Mouse (Mus musculus) erythroid progenitor cell, adult 5-6 weeks (primary cell): ENCODE data around the gene Tbc1d10c. TPM values are rescaled to one million over a fixed set of nuclear protein-coding genes. Genes with fewer than 3 reads are reported as not detected.

Source experiments
- ATAC-seq: replicated peaks from 2 replicates; pipeline ENCODE4 v1.8.0; 2016; ENCODE audit warnings: moderate number of reproducible peaks, mild to moderate bottlenecking, moderate TSS enrichment, inconsistent platforms; ENCODE audit not compliant: poor library complexity, low FRiP score, severe bottlenecking
- total RNA-seq, 2 experiments: library from RNA; stranded (forward) in 1 of 2; stranded (reverse) in 1 of 2; fragments of 150-400 nt in 1 of 2; fragments of 186-747, 209-891 nt in 1 of 2; gene quantifications; 2 replicates each; pipeline versions ENCODE4 v1.2.3 to v1.2.4; 2015 to 2017; ENCODE audit warnings: low replicate concordance in 2 of 2

Gene Tbc1d10c
- total RNA-seq (2015; ENCODE audit: low replicate concordance) (8.0 and 31.0 TPM in 2 replicates), total RNA-seq (2017; ENCODE audit: low replicate concordance) (6.2 and 14.2 TPM in 2 replicates)

DNA sequence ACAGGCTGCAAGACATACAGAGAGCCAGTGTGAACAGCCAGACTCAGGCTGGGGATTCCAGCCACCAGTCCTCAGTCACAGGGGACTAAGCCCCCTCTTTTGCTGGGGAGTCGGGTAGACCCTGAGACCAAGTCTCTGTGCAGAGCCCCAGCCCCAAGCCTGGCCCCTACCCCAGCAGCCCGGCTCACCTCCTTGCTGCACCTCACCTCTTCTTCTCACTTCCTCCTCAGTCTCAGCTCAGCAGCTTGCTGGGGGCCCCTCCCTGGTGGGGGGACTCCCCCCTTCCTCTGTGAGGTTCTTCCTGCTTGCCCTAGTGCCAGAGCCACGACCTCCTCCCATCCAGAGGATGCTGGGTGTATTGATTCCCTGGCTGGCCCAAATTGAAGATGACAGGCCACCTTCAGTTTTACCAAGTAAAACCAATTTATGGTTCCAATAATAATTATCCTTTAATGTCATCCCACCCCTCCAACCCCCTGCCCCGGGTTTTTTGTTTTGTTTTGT lies at the start of gene Tbc1d10c:
Tbc1d10c (minus strand) TSS at position 454 of the 504 bp plus-strand sequence.
- ATAC-seq = no peak

DNA sequence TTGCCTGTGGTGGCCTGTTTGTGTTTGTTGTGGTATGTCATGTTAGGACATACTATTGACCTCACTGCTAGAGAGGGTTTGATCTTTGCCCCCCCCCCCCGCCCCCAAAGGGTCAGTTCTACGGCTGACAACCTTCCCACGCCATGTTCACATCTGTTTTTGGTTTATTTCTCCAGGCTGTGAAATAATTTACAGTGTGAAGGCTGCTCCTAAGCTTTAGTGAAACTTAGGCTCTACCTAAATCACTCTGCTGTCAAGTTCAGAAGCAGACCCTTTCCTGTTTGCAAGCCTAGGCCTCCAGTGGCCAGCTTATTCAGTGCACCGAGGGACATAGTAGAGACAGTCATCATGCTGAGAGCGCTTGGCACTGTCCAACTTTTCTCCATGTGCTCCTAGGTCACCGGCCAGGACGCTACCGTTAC lies 49.2 kb upstream of the Tbc1d10c start:
- no peak for ATAC-seq

DNA sequence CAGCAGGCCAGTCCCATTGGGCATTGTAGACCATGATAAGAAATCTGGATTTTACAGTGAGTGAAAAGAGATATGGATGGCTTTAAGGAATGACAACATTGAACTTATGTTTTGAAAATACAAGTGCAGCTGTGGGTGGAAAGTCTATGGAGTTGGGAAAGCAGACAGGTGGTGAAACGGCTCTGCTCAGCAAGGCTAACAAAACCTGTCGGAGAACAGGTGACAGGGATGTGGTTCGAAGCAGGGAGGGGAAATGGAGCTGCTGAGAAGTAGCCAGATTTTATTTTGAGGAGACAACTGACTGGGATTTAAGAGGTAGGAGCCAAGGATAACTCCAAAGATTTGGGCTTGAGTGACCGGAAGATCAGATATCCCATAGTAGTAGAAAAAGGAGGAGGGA lies 43.5 kb upstream of the Tbc1d10c start:
- no peak for ATAC-seq

DNA sequence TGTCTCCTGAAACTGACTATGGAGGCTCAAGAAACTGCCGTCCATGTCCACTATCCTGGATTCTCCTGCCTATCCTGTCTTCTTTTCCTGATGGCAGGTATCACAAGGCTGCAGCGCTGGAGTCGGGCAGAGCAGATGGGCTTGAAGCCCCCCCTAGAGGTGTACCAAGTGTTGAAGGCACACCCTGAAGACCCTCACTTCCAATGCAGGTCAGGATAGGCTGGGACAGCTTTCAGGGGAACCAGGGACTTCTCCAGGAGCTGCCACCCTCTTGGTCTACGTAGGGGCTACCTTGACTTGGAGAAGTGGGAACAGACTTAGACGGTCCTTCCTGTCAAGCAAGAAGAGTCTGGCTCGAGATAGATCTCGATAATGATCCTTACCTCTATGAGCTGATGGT lies 41.6 kb upstream of the Tbc1d10c start:
- ATAC-seq = no peak

DNA sequence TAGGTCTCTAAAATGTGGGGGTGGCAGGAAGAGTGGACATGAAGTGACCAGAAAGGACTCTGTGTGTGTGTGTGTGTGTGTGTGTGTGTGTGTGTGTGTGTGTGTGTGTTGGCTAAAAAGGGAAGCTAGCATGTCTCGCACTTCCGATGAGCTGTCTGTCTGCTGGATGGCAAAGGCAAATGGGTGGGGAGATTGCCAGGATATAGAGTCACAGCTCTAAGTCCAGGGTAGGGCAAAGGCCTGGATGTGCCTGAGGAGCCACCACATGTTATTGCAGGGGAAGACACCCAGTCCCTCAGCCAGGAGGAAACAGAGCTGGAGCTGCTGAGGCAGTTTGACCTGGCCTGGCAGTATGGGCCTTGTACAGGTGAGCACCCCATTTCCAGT lies 41.1 kb upstream of the Tbc1d10c start:
- 0 out of 2 replicates have a peak, but pooled peaks have one; percentile 4 for ATAC-seq

DNA sequence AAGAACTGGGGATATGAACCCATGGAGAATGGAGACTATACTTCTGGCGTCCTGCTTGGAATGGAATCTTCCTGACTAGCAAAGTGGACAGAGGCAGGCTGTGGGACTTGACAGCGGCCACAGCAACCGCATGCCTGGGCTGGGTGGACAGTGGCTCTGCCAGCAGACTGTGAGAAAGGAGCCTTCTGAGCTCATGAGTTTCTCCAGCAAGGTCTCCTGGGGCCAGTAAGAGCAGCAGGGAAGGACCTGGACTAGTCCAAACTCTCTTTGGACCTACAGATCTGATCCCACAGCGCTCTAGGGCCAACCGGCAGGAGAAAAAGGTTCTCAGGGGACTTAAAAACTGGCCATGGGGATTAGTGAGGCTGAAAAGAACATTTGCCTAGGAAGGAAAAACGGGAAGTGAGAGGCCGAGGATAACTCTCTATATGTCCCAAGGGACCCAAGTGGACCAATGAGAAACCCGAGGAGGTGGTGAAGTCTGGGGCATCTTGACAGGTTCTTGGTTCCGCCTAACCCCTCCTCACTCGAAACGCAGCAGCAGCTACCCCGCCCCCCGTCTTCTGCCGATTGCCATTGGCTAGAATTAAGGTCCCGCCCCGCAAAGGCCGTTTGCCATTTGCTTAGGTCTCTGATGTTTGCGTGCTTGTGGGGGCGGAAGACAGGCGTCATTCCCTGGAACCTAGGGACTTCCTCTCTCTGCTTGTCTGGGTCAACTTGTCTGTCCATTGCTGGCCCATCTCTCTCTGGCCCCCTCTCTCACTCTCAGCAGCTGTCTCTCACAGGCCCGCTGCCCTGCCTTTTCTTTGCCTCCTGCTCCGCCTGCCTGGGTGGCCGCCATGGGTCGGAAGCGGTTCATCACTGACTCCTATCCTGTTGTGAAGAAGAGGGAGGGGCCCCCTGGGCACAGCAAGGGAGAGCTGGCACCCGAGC lies 40.4 kb upstream of the Tbc1d10c start, which contains the start of gene Pold4:
Pold4 (plus strand) TSS at position 647 of the 933 bp plus-strand sequence.
- ATAC-seq = peak; percentile 90

DNA sequence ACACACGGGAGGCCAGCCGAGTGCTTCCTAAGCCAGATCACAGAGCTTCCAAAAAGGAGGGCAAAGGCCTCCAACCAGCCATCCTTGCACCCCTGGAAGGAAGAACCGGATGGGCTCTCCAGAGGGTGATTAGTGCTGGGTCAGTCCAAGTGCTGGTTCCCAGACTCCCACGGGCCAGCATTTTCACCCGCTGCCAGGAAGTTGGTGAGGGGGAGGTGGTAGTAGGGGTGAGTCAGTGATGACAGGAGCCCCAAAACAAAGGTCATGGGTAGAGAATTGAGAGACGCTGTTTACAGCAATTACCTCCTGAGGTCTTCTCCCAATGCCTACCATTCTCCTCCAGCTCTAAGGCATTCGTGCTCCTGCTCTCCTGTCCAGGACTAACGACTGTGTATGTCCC lies 39.3 kb upstream of the Tbc1d10c start:
- no peak for ATAC-seq

DNA sequence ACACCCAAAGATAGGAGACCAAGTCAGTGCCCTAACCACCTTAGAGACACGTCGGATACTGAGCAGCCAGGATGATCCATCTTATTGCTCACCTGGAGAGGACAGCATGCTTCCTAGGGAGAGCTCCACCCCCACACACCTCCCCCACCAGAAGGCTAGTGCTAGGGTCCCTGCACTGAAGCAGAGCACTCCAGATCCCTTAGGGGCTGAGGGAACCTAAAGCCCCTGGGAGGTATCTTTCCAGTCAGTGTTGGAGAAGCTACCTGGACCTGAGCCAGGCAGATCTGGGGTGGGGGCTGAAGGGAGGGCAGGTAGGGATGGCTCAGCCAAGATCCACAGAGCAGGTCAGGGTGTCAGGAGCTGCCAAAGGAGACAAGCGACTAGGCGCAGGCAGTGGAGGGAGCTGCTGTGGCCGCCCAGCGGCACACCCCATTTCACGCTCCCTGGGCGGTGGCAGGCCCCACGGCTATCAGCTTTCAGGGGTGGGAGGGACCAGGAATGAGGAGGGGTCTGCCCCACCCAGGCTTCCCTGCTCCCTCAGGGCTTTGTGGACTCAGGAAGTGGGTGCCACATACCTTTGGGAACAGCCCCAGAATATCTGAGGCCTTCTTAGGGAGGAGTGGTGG lies 38.5 kb upstream of the Tbc1d10c start:
- ATAC-seq = no peak

DNA sequence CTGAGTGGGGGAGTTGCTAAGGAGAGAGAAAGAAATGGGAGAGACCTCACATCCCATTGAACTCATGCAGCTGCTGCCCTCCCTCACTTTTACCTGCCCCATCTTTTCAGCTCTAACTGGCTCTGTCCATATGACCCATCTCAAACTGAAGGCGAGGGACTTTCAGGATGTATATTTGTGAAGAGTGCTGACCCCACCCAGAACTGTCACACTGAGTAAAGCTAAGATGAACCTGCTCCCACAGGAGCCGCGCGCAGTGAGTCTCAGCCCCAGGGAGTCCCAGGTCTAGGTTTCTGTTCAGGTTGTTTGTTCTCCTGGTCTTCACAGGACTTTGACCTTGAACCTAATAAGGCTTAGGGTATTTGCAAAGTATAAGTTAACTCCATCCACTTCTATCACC lies 37.8 kb upstream of the Tbc1d10c start:
- no peak for ATAC-seq

DNA sequence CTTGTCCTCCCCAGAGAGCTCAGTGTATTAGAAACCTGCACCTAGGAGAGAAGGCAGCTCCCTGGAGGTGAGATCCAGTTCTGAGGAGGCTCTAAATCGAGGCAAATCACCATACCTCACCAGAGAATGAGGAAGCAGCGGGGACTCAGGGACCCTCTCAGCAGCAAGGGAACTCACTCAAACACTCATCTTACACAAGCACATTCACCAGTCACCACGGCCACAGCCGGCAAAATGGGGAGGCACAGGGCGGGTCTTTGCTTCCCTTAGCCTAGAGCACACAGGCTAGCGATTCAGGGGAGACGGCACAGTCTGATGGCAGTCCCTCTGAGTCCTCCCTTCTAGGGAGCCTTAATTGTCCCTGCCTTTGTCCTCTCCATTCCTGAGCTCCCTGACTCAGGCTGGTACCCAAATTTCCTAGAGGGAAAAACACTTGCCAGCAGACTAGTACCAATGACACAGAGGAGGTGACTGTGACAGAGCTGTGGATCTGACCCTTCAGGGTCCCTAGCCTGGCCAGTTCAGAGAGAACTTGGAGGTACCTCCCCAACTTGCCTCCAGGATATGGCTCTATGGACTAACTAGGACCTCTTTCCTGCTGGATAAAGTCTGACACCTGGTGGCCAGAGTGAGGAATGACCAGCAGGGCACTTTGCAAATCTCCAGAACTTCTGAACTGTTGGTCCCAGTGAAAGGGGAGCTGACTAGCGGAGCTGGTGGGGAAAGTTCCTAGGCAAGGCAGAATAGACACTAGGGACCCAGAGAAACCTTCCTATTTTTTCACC lies 37.0 kb upstream of the Tbc1d10c start:
- ATAC-seq = peak; percentile 52

DNA sequence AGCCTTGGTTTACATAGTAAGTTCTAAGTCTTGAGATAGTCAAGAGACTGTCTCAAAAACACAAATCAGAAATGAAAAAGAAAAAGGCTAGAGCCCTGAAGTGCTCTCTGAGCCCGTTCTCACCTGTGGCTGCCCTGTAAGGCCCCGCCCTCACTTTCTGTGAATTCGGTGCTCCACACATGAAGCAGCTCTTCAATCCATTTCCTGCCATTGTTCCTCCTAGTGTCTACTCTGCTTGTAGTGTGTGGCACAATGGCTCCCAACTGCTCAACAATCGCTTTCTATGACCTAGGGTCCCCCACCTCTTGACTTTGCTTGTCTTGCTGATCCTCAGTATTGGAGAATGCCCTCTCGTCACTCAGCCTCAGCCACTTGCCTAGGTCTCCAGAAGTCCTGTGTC lies 36.4 kb upstream of the Tbc1d10c start:
- no peak for ATAC-seq

DNA sequence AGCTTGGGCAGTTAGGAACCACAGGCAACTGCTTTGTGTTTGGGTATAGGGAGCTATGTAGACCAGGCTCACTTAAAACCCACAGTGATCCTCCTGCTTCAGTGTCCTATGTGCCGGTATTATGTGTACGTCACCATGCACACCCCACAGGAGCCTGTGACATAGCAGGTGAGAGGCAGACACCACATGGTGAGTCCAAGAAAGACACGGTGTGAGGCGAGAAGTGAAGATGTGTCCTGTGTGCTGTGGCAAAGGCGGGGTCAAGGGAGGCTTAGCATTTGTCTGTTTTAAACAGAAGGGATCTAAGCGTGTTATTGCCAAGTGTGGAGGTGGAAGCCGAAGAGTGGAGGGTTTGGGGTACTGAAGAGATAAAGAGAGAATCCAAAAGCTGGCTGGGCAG lies 35.7 kb upstream of the Tbc1d10c start:
- no peak for ATAC-seq

DNA sequence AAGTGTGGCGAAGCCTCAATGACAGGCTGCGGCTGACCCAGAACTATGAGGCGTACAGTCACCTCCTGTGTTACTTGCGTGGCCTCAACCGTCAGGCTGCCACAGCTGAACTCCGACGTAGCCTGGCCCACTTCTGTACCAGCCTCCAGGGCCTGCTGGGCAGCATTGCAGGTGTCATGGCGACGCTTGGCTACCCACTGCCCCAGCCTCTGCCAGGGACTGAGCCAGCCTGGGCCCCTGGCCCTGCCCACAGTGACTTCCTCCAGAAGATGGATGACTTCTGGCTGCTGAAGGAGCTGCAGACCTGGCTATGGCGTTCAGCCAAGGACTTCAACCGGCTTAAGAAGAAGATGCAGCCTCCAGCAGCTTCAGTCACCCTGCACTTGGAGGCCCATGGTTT lies 31.1 kb upstream of the Tbc1d10c start:
- ATAC-seq = no peak

DNA sequence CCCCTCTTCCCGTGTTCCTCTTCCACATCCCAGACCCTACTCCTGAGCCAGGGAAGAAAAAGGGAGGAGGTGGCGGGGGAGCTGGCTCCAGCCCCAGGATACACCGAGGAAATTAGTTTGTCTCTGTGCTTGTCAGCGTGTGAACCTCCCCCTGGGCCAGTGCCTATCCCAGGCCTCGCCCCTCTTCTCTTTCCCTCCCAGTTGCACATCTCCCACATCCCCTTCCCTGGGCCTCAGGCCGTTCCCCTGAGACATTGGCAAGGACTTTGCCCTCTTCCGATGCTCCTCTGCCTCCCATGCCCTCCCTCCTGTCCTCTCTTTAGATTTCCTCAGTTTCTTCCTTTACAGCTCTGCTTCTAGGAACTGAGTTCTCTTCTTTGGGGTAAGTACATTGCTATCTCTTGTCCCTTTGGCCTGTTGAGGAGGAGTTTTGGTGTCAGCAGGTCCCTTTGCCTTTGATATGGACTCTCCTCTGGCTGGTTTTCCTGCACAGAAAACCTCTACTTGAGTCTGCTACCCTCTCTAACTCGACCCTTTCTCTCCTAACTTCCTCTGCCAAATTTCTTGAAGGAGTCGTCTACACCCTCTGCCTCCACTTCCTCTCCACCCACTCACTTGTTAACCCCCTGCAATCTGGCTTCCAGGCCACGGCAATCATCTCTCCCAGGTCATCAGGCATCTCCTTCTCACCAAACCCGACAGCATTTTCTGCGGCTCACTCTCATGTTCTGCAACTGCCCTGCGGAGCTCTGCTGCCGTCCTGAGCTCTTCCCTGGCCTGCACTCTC lies 30.1 kb upstream of the Tbc1d10c start:
- ATAC-seq = no peak

DNA sequence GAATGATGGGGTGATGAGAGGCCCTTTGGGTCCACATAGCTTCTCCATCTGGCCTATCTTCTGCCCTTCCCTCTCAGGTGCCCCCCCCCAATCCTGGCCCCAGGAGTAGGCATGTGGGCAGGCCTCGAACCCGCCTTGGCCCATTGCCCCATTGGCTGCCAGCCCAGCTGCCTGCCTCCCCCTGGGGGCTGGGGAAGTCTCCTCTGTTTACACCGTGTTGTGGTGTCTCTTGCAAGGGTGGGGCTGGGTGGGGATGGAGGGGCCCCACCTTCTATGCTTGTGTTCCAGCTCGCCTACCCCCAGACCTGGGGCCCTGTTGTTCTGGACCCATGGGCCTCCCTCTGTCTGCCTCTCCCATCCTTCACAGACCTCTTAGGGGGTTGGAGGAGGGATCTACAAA lies 29.3 kb upstream of the Tbc1d10c start:
- no peak for ATAC-seq

DNA sequence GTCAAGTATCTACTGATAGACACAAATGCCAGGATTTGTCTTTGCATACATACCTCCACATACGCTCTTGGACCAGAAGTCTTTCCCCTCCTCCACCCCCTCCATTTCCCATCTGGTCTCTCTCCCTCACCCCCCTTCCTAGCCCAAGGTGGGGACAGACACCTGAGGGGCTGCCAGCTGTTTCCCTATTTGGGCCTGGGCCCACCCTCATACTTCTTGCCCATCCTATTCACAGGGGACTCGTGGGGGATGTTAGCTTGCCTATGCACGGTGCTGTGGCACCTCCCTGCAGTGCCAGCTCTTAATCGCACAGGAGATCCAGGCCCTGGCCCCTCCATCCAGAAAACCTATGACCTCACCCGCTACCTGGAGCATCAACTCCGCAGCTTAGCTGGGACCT lies 28.9 kb upstream of the Tbc1d10c start:
- no peak for ATAC-seq

DNA sequence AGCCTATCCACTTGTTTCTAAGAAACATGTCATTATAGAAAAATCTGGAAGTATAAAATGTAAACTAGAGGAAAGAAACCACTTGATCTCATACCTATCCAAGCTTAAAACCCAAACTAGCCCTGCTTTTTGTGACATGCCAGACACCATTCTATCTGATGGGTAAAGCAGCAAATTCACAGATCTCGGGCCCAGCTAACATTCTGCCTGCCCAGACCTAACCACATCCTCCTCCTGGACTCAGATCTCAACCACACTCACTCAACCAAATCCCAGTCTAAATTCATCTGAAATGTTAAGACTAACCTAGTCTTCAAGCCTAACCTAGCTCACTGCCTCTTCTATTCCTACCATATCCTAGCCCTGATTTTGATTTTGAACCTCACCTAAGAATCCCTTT lies 27.7 kb upstream of the Tbc1d10c start:
- no peak for ATAC-seq

DNA sequence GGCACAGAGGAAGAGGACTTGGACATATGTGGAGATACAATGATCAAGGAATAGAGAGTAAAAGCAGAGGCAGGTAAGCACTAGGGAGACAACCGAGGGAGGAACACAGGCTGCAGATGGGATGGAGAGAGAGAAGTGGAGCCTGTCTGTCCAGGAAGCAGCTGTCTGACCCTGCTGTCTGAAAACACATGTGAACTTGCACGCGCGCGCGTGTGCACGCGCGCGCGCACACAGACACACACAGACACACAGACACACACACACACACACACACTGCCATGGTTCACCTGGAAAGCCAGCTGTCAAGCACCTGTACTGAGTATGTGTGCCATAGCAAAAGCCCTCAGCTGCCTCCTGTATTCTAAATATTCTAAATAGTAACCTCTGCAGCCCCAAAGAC lies 27.2 kb upstream of the Tbc1d10c start:
- no peak for ATAC-seq

DNA sequence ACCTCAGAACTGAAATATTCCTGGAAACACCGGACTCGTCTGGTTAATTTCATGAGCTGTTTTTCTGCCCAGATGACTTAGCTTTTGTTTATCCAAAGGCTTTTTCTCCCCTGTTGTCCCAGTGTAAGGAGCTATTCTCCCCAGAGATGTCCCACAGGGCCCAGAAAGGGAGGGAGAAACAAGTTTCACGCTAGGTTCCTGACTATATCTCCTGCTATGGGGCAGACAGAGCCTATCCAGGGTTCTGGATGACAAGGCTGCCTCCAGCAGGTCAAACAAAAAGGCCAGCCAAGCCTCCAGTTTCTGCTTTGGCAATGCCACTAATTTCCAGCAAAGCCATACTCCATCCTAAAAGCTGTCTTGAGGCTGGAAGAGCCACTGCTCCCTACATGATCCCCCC lies 26.8 kb upstream of the Tbc1d10c start:
- no peak for ATAC-seq
